Mouse (Mus musculus): ENCODE results near the gene Ttc9b.

The Ttc9b gene

GRCm38 (mm10) chr7:27644471-27644870 lies 9.2 kb upstream of the Ttc9b start:
- DNase-seq: no peak

GRCm38 (mm10) chr7:27646516-27646915 lies 7.2 kb upstream of the Ttc9b start:
- DNase-seq: no peak

- no peak for DNase-seq
These were observed 6.3 kb upstream of the Ttc9b start for GRCm38 (mm10) chr7:27647281-27648002.

GRCm38 (mm10) chr7:27649723-27650122 lies 4.0 kb upstream of the Ttc9b start:
- DNase-seq: no peak

- DNase-seq: peak; percentile 74
These were observed 2.8 kb upstream of the Ttc9b start for GRCm38 (mm10) chr7:27650949-27651348.

- peak; percentile 63 for DNase-seq
These were observed 1.0 kb downstream of the Ttc9b start for GRCm38 (mm10) chr7:27654607-27655276.

- DNase-seq: no peak
These were observed 1.8 kb downstream of the Ttc9b start for GRCm38 (mm10) chr7:27655545-27655944.

- DNase-seq: no peak
These were observed 2.9 kb downstream of the Ttc9b start for GRCm38 (mm10) chr7:27656600-27656999.

- DNase-seq: peak; percentile 21
These were observed 4.2 kb downstream of the Ttc9b start for GRCm38 (mm10) chr7:27657824-27658395.

GRCm38 (mm10) chr7:27658712-27659663 lies 5.3 kb downstream of the Ttc9b start:
- DNase-seq: peak; percentile 23

GRCm38 (mm10) chr7:27662038-27662437 lies 8.3 kb downstream of the Ttc9b start:
- no peak for DNase-seq

GRCm38 (mm10) chr7:27673064-27673574 lies 19.4 kb downstream of the Ttc9b start:
- no peak for DNase-seq

GRCm38 (mm10) chr7:27673575-27674131 lies 19.9 kb downstream of the Ttc9b start:
- DNase-seq: peak; percentile 48

GRCm38 (mm10) chr7:27674195-27674521 lies 20.4 kb downstream of the Ttc9b start:
- DNase-seq: no peak

GRCm38 (mm10) chr7:27674522-27675221 lies 21.0 kb downstream of the Ttc9b start, which contains the start of gene Map3k10:
Gene Map3k10 (minus strand): TSS chr7:27674598.
- DNase-seq: peak; percentile 91

GRCm38 (mm10) chr7:27675222-27675612 lies 21.5 kb downstream of the Ttc9b start:
- no peak for DNase-seq

- no peak for DNase-seq
These were observed 29.5 kb downstream of the Ttc9b start for GRCm38 (mm10) chr7:27683218-27683617.

GRCm38 (mm10) chr7:27685220-27685619 lies 31.5 kb downstream of the Ttc9b start:
- DNase-seq: no peak

- DNase-seq: no peak
These were observed 32.0 kb downstream of the Ttc9b start for GRCm38 (mm10) chr7:27685681-27686080.

- DNase-seq: no peak
These were observed 33.3 kb downstream of the Ttc9b start for GRCm38 (mm10) chr7:27687043-27687442.

- no peak for DNase-seq
These were observed 34.1 kb downstream of the Ttc9b start for GRCm38 (mm10) chr7:27687836-27688235.
